Mouse (Mus musculus) skeletal muscle tissue, adult 2 months (tissue): ENCODE measurements around the gene Dop1b.
"Not testable (repeated sequence)": the region's sequence is repeated elsewhere in the genome, so short reads cannot be mapped to it uniquely, and the experiment has no call there.

Experiments
- DNase-seq: peaks from one replicate; pipeline ENCODE4 v3.0.0-alpha.2; 2012; ENCODE audit warnings: low read depth, low spot score

Dop1b gene

DNA sequence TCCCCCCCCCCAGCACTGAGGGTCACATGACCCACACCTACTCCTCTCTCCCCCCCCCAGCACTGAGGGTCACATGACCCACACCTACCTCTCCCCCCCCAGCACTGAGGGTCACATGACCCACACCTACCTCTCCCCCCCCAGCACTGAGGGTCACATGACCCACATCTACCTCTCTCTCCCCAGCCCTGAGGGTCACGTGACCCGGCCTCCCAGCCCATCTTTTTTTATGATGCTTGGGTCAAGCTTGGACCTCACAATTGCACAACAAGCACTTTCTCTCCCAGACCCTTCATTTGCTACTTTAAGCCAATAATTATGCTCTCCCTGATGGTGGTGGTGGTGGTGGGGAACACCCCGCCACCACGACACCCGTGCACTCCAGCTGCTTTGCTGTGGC, 83.7 kb downstream of the Dop1b start:
- no peak for DNase-seq

DNA sequence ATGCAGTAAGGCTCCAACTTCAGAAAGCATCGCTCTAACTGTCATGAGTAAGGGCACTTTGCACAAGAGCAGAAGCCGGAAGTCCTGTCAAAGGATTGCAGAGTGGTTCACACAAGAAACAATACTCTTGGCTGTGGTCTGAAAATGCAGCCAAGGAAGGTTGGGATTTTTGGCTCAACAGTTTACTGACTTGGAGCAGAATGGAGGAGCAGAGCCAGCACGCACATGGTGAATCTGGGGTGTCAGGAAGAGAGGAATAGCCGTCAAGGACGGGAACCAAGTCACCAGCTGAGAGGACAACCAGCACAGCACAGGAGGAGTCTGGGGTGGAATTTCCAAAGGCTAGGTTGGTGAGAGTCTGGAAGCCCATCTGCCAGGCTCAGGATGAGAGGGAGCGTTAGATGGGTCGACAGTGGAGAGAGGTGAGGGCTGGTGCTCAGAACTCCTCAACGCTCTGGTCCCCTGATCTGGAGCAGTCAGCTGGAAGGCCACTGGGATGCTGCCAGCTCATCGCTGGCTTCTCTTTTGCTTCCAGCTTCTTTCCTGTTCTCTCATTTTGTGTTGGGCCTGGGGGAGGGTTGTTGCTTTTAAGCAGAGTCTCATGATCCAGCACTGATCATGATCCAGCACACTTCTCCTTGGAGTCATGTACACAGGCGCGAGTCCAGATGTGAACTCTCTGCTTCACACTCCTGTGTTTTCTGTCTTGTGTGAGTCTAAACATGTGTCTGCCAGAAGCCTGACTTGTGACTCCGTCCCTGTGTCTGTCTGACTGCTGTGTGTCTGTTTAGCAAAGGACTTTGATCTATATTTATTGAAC, 85.5 kb downstream of the Dop1b start:
- DNase-seq = no peak

DNA sequence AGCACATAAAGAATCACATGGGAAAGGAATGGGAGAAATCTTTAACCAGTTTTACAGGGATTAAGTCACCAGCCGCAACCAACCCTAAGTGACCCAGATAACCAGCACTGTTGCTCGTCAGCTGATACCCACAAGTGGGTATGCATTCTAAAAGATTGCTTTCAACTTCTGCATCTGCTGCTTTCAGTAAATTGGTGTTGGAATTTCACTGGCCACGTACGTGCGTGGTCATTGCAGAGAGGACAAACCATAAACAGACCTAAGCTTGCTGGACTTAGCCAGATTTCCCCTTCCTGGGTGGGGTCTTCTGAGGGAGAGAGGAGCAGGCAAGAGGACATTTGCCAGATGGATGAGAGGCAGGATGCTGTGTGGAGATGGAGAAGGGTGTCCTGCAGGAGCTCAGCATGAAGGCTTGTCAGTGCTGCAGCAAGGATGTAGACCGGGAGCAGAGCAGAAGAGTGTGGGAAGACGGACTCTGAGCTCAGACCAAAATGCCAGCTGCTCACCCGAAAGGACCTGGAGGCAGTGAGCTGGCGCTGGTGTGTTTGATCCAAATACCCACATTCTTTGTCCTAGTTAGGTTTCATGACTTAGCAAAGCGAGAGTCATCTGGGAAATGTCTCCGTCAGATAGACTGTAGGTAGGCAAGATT, 86.3 kb downstream of the Dop1b start:
- DNase-seq = no peak

DNA sequence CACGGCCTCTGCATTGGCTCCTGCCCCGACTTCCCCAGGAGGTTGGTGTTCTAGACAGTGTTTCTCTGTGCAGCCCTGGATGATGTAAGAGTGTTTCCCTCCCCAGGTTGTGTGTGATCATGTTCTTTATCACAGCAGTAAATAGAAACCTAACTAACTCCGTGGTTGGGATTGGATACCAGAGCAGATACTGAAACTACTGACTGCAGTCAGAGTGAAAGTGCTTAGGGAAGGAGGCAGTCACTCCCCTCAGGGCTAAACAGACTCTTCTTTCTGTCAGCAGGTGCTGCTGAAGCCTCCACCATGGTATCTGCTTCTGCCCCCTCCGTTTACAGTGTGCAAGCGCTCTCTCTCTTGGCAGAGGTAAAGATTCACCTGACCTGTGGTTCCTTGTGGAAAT, 86.9 kb downstream of the Dop1b start:
- no peak for DNase-seq

DNA sequence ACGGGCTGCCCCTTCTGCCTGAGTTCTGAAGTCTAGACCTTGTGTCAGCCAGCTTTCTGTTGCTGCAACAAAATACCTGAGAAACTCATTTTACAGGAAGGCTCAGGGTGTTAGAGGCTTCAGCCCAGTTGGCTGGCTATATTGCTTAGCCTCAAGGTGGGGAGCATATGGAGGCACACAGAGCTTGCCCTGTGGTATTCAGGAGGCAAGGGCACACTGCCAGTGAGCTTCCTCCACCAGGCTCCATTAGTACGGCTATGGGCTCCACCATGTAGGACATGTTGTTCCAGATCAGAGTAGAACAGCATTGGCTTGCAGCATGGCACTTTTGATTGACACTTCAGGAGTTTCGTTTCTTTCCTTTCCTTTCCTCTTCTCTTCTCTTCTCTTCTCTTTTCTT, 87.4 kb downstream of the Dop1b start:
- no peak for DNase-seq

DNA sequence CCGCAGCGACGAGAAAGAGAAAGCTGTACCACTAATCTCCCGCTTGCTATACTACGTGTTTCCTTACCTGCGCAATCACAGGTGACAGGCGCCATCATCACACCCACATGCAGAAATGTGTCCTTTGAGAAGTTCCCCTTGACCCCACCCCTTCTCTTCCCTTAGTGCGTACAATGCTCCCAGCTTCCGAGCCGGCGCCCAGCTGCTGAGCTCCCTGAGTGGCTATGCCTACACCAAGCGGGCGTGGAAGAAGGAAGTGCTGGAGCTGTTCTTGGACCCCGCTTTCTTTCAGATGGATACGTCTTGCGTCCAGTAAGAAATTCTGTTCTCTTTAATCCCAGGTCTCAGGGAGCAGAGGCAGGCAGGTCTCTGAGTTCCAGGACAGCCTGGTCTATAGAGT, 88.2 kb downstream of the Dop1b start:
- DNase-seq = no peak

DNA sequence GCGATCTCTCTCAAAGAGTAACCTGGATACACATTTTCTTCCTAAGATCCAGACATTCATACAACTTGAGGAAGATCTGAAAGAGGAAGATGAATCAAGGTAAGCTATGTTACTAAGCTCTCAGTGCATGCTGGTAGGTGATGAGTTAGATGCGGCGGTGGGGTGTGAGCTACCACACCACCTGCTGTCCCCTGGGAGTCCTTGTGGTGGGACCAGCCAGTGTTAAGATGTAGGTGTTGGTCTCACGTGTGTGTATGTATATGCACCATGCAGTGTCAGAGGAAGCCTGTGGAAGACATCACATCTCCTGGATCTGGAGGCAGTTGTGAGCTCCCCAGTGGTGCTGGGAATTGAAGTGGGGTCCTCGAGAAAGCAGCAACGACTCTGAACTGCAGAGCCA, 95.5 kb downstream of the Dop1b start:
- no peak for DNase-seq

DNA sequence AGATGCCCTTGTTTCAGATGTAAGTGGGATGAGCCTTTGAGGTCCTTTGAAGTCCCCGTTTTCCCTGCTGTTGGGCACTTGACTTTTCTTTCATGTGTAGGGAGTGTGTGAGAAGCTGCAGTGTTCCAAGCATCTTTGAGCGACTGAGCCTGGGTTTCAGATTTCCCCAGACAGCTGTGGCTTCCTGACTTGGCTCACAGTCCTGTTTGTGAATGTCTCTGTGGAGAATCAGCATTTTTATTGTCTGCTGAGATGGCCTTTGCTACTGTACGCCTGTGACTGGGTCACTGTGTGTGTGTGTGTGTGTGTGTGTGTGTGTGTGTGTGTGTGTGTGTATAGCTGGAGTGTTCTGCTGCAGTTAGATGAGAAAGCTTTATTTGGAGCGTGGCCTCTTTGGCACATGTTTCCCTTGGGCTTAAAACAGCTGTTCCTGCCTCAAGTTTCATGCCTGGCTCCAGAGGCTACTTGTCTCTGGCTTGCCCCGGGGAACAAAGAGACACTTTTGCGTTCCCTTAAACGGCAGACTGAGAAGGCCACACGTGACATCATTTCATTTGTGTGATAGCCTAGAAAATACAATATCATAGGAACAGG, 96.4 kb downstream of the Dop1b start:
- DNase-seq = peak; percentile 85

DNA sequence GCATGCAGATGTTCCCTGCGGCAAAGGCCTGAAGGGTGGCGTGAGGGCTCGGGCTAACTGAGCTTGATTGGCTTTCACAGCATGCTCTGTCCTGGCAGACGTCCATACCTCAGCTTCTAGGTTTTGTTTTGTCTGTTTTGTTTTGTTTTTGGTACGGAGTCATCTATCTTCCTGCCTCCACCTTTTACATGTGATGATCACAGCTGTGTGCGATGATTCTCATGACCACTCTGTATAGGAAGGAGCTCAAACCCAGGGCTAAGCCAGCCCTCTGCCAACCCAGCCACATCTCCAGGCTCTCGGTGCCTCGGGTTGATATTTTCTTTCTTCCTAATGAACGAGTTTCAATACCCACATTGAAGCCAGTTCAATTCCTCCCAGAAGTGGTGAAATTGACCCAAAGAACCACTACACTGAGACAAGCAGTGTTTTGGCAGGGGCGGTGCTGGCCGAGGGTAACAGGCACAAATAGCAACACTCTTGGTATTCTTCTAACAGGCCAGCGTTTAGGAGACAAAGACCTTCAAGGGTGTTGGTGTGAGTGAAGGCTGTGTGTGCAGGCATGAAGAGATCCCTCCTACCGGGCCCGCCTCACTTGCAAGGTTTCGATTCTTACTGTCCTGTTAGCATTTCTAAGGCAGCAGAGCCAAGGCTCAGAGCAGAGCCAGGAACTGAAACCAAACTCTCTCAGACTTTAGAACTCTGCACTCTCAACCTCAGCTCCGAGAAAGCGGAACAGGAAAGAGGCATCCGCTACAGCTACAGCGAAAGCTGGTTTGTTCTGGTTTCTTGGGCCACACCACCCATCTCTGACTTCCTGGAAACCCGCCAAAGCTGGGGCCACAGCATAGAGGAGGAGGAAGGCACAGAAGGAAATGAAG, 104.4 kb downstream of the Dop1b start:
- DNase-seq = peak; percentile 88

DNA sequence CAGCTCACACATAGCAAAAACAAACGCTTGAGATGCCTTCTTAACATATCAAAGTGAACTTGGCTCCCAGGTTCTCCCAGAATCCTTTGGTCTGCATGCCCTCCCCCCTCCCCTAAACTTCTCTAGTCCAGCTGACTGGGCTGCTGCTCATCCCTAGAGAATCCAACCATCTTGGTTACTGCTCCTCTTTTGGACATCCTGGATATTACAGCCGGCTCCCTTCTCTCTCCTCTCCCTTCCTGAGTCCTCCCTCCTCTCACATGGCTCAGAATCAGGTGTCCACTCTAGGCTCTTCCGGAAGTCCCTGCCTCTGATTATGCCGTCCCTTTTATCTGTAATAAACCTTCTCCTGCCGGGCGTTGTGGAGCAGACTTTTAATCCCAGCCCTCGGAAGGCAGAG, 105.2 kb downstream of the Dop1b start:
- no peak for DNase-seq

DNA sequence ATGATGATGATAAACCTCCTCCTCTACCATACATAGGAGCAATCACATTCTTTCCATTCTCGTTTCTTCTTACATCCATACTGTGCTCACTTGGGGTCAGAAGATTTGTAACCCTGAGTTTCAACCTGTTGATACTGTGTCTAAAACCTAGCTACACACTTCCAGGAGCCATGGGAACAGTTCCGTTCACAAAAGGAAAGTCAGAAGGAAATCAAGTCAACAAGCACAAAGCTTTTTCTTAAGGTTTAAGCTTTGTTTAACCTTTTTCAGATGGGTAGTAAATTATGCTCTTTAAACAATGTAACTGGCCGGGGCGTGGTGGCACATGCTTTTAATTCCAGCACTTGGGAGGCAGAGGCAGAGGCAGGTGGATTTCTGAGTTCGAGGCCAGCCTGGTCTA, 105.7 kb downstream of the Dop1b start:
- no peak for DNase-seq

DNA sequence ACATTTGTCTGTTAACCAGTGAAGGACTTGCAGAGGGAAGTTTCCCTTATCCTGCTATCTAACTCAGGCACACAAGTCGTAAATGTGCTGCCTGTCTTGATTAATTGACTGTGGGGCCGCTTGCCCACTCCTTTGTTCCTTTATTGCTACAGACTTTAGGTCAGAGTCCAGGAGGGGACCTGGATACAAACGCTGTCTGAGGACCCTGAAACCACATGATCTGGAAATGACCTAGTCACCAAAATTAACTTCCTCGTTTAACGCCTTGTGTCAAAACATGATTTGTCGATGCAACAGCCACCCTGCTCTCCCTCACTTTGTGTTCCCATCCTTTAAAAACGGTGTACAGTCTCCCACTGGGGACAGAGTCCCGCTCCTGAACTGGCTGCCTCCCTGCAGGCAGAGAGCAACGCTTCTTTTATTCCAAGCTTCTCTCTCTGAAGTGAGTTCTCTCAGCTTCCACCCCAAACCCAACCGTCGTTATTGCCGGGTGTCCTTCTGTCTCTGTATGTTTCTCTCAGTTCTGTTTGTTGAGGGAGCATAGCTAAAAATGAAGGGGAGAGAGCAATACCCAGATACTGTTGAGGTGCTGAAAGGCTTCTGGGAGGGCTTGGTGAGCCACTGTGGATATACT, 107.1 kb downstream of the Dop1b start:
- DNase-seq = no peak

DNA sequence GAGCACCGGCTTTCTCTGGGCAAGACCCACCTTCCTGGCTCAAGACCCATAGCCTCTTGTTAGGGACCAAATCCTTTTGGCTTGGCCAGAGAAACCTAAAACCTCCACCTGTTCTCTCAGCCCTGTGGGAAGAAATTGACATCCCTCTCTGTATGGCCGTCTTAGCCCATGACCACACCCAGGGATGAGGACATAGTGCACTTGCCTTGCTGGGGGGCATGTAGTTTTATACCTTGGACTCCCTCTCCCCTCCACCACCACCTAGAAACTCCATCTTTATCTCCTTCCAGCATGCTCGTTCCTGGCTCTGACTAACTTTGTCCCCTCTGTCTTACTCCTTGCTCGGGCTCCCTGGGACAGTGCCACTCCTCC, 107.6 kb downstream of the Dop1b start:
- no peak for DNase-seq

DNA sequence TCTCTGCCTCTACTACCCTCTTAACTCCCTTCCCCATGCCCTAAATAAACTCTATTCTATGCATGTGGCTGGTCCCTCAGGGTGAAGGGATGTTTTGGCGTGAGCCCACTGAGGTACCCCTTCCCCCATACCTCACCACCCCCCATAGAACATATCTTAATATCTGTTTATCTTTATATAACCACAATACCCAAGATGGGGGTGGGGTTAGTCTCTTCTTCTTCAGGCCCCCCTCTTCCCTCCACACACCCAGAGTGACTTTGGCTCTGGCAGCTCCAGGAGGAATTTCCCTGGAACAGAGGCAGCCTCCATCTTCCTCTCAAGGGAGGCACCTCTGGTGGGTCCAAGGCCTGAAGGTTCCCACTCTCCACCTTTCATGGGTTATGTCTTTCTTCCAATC, 108.3 kb downstream of the Dop1b start:
- no peak for DNase-seq

DNA sequence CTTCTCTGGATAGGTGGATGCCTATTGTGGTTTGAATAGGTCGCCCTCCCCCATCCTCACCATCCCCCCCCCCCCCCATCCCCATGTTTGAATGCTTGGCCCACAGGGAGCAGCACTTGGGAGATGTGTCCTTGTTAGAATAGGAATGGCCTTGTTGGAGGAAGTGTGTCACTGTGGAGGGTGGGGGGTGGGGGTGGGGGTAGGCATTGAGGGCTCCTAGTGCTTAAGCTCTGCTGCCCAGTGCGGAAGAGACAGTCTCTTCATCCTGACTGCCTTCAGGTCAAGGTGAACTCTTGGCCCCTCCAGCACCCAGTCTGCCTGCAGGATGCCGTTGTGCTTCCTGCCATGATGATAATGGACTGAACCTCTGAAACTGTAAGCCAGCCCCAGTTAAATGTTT, 110.0 kb downstream of the Dop1b start:
- DNase-seq = no peak

DNA sequence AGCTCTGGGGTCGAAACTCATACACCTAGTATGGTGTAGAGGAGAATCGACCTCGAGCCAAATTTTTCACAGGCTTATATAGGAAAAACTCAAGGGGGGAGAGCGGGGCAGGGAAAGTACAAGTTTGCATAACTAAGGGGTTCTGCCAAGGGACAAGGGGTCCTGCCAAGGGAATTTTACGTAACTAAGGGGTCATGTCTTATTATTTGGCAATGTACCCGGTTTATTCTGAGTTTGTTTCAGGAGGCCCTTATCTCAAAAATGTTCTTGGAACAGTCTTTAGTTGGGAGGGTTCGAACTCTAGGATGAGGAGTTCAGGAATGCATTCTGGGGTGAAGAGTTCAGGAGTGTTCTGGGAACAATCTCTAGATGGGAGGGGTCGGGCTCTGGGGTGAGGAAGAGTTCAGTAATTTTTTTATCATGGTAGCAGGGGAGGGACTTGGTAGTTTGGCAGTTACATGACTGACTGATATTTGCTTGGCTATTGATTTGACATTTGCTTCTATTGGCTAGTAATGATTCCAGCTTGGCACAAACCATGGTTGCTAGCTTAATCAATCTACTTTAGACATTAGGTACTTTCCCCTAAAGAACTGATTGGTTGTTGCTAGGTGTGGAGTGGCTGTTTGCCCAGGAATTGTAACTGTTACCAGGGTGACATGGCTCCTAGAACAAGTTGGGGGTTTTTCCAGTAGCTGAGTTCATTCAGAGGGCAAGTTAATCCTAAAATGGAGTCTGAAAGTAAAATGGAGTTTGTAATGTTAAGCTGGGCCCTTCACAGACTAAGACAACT, 110.9 kb downstream of the Dop1b start:
- DNase-seq = not testable (repeated sequence)

DNA sequence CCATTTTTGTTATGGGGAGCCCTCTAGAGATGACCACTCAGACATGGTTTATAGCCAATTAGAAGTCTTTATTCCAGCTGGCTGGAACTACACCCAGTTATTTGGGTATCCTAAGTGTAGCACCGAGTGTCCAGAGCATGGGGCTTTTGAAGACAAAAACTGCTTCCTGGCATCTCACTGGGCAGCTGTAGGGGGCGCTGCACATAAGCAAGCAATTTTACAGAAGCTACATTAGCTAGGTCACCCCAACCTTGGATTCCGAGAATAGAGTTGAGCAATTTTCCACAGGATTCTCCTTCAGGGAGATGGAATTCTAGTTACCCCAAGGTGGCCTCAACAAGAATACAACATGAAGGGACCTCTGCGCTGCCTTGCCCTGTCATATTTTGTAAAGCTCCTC, 113.1 kb downstream of the Dop1b start:
- no peak for DNase-seq

DNA sequence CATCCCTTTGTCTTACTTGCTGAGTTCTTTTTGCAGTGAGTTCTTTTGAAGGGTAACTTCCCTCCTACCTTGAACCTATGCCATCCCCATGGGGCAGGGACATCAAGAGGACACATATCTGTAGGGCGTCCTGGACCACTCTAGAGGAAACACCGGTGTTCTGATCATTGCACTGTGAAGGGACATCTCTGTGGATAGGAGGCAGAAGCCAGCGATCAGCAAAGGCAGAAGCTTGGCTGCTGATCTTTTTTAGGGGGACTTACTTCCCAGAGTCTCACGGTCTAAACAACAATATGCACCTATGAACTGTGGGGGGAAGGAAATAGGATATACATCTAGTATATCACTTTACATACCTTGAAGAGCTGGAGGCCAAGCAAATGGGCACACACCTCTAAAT, 113.8 kb downstream of the Dop1b start:
- DNase-seq = no peak

DNA sequence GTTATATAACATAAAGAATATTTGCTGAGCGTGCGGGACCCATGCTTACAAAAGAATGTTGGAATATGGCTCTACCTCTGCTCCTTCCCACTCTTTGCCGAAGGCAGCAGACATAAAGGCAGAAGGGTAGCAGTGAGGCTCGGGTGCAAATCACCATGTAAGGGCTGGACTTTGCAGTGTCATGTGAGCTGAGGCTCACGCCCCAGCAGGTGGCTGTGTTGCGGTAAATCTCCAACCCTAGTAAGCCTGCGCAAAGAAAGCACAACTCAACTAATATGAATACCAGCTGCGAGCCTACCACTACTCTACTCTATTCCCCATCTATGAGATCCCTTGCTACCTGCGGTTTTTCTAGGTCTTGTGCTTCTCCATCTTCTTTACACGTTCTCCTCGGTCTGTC, 114.3 kb downstream of the Dop1b start:
- DNase-seq = no peak

DNA sequence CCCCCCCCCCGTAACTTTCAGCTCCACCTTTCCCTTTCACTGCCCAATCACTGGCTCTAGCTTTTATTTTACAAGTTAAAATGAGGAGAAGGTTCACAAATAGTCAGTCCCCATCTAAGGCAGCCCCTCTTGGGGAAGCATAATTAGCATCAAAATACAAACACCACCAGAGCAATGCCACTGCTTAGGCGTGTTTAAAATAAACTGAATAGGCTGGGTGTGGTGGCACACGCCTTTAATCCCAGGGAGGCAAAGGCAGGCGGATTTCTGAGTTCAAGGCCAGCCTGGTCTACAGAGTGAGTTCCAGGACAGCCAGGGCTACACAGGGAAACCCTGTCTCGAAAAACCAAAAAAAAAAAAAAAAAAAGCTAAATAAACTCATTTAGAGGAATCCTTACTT, 114.8 kb downstream of the Dop1b start:
- DNase-seq = not testable (repeated sequence)

DNA sequence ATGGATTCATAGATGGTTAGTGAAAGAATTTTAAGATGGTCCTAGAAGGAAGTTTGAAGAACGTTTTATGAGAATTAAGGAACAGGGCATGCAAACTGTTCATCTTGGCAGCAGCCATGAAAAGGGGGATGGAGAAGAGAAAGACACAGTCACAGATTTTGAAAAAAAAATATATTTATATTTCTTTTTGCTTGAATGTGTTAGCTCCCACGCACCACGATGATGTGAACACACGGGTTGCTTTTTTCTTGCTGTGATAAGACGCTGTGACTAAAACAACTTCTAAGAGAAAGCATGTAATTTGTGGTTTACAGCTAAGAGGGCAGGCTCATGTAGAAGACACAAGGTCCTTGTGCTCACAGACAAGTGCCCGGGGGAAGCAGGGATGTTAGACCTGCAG, 115.2 kb downstream of the Dop1b start:
- no peak for DNase-seq
